Mouse (Mus musculus) CH12.LX (cell line): ENCODE measurements around the gene Agmat.
"Not testable (repeated sequence)": the region's sequence is repeated elsewhere in the genome, so short reads cannot be mapped to it uniquely, and the experiment has no call there.

Source experiments
- BHLHE40 ChIP-seq: IDR thresholded peaks from 2 replicates; pipeline ENCODE4 v1.6.1; 2011; ENCODE audit warnings: mild to moderate bottlenecking, low read depth, low read length, improper control_type of control experiment
- CTCF ChIP-seq, 2 experiments: IDR thresholded peaks in 1 of 2; conservative IDR thresholded peaks in 1 of 2; 2 replicates each; pipeline ENCODE4 v1.5.1; 2011 to 2012; ENCODE audit warnings: low read depth in 2 of 2, low read length in 2 of 2, improper control_type of control experiment in 1 of 2, inconsistent platforms in 1 of 2, mild to moderate bottlenecking in 1 of 2, moderate library complexity in 1 of 2
- HCFC1 ChIP-seq: IDR thresholded peaks from 2 replicates; pipeline ENCODE4 v1.6.1; 2012; ENCODE audit warnings: low read depth, mild to moderate bottlenecking, inconsistent platforms, low read length, improper control_type of control experiment
- MAX ChIP-seq: IDR thresholded peaks from 2 replicates; pipeline ENCODE4 v1.6.1; 2011; ENCODE audit warnings: low read length, improper control_type of control experiment
- NELFE ChIP-seq: IDR thresholded peaks from 2 replicates; pipeline ENCODE4 v1.6.1; 2011; ENCODE audit warnings: low read depth, low read length, improper control_type of control experiment
- POLR2A ChIP-seq: IDR thresholded peaks from 2 replicates; pipeline ENCODE4 v1.6.1; 2011; ENCODE audit warnings: low read depth, mild to moderate bottlenecking, improper control_type of control experiment, low read length
- SMC3 ChIP-seq: IDR thresholded peaks from 2 replicates; pipeline ENCODE4 v1.6.1; 2011; ENCODE audit warnings: low read depth, low read length, improper control_type of control experiment
- UBTF ChIP-seq: IDR thresholded peaks from 2 replicates; pipeline ENCODE4 v1.6.1; 2012; ENCODE audit warnings: low read depth, mild to moderate bottlenecking, inconsistent platforms, low read length, improper control_type of control experiment, moderate library complexity
- USF1 ChIP-seq: IDR thresholded peaks from 2 replicates; pipeline ENCODE4 v1.6.1; 2014; ENCODE audit warnings: low read depth, mild to moderate bottlenecking, inconsistent platforms, low read length, improper control_type of control experiment
- USF2 ChIP-seq: conservative IDR thresholded peaks from 2 replicates; pipeline ENCODE4 v1.6.1; 2011; ENCODE audit warnings: low read depth, low read length, improper control_type of control experiment
- ZC3H11A ChIP-seq: IDR thresholded peaks from 2 replicates; pipeline ENCODE4 v1.6.1; 2012; ENCODE audit warnings: low read depth, mild to moderate bottlenecking, inconsistent platforms, low read length, improper control_type of control experiment

DNA sequence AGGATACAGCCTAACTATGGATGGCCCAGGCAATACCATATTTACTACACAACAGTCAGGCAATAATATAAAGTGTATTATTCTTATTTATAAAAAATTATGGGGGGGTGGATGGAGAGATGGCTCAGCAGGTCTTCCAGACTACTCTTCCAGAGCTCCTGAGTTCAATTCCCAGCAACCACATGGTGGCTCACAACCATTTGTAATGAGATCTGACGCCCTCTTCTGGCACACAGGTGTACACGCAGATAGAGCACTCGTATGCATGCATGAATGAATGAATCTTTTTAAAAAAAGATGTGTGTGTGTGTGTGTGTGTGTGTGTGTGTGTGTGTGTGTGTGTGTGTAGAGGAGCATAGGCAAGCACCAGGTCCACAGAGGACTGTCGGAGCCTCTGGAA, 26.5 kb downstream of the Agmat start:
- not testable (repeated sequence) for TF ChIP-seq USF1; POLR2A; CTCF (conservative IDR thresholded peaks at IDR 0.05 in 1 of 2, IDR thresholded peaks at IDR 0.05 in 1 of 2; ENCODE audit: low read depth in 2 of 2, low read length in 2 of 2); MAX; HCFC1; BHLHE40; NELFE; USF2; UBTF; SMC3; ZC3H11A
